8 mouse cellular contexts compared by ENCODE assay signal in the genomic region with DNA sequence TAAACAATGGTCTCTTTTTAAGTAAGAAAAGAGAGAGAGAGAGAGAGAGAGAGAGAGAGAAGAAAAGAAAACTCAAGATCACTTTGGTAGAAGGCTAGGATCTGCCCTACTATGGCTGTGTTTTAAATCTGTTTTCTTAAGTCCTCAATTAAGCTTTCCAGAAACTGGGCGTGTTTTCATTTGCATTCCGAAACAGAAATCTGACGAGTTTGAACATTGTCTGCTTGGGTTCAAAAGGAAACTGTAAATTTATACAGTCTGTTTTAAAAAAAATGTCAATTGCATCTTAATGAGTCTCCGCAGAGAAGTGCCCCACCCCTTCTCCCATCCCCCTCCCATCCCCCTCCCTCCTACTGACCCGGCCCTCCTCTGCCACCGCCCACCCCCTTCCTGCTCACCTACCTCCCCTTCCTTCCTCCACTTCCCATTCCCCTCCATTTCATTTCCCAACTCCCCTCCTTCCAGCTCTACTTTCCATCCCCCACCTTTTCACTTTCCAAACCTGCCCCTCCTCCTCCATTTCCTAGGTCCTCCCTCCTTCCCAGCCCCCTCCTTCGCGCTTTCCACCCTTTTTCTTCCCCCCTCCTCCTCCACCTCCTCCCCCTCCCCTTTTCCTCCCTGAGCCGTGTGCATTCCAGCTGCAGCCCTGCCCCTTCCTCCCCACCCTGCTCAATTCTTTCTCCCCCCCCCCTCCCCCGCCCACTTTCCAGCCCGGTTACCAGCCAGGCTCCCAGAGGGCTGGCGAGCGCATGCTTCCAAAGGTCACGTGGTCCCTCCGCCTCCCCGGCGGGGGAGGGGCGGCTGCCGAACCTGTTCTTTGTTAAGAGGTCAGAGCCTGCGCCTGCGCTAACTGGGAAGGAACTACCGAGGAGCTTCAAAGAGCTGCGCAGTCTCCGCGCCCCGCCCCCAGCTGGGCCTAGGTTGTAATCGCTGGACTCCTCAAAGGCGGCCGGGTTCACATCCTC.
DNase-seq lines count a peak whose midpoint lies in the region; ATAC-seq lines count a peak whose summit lies in the region.

No protein-coding gene starts in this region.

- H3K4me1 ChIP-seq in hindbrain, embryonic 13.5 days (replicated peaks): peaks cover 4% of the 10 kb centered on the region

- WGBS in hindbrain, embryonic 13.5 days: 16% methylated on average over 28 of the region's 29 CpGs

- H3K36me3 ChIP-seq in hindbrain, embryonic 13.5 days: no peaks in the 10 kb centered on the region

- no peak overlapping the region for H3K4me3 ChIP-seq in hindbrain, embryonic 13.5 days

- no peaks in the 10 kb centered on the region for H3K9me3 ChIP-seq in hindbrain, embryonic 13.5 days

- DNase-seq in Muller cell, postnatal 12 days (ENCODE audit: inconsistent ontology term): peak; percentile 98
- DNase-seq in cerebellum, adult 9-11 months: peak; percentile 97
- DNase-seq in frontal cortex, postnatal 10 days (ENCODE audit: low spot score in 2 of 2): peak; percentile 91 to 93
- DNase-seq in layer of hippocampus, postnatal 25 days (ENCODE audit: extremely low spot score in 1 of 2, low spot score in 1 of 2): peak; percentile 72 to 84
- peak; percentile 96 for DNase-seq in lung, postnatal 25 days (ENCODE audit: low spot score)
- DNase-seq in retina, embryonic 14.5 days (ENCODE audit: low spot score): peak; percentile 95
- DNase-seq in thymus, postnatal 4 days: peak; percentile 94

- H3K9ac ChIP-seq in hindbrain, embryonic 13.5 days: no peak overlapping the region

- peak overlapping the region; percentile 86 for H3K27ac ChIP-seq in hindbrain, embryonic 13.5 days

- peak overlapping the region; percentile 36 for H3K4me2 ChIP-seq in hindbrain, embryonic 13.5 days

- no peaks in the 10 kb centered on the region for H3K27me3 ChIP-seq in hindbrain, embryonic 13.5 days

- peak; percentile 98 for ATAC-seq in hindbrain, embryonic 13.5 days (ENCODE audit: low FRiP score)
